Mouse (Mus musculus): ENCODE data around the gene Vmn1r68.
A peak's percentile ranks its signal among the peaks of the same experiment; 100 is the strongest.

The Vmn1r68 gene

GRCm38 (mm10) chr7:10558385-10558784 is at the start of gene Vmn1r68:
Gene Vmn1r68 (minus strand): TSS chr7:10558485.
- DNase-seq: no peak

DNA sequence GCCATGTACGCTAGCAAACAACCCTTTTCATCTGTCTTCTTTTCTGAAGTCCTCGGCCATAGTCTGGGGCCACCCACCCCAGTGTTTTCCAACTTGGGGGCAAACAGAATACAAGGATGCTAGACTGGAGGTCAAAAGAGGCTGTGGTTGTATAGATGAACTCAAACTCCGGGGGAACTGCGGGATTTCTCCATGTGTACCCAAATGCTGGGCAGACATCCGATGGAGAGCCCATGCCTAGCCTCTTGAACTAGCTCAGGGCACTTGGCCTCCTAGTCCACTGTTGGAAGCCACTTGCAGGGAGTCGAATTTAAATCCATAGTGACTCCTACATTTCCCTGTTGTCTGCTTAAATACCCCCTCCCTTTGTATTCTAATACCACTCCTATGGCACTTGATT is 62.7 kb downstream of the Vmn1r68 start:
- no peak for DNase-seq

- DNase-seq: peak; percentile 54
Measured at GRCm38 (mm10) chr7:10494786-10495521, 63.3 kb downstream of the Vmn1r68 start, which contains the start of gene Zik1. Gene Zik1 (minus strand): TSS chr7:10495394.

GRCm38 (mm10) chr7:10480588-10481233 is 77.6 kb downstream of the Vmn1r68 start:
- DNase-seq: no peak

DNA sequence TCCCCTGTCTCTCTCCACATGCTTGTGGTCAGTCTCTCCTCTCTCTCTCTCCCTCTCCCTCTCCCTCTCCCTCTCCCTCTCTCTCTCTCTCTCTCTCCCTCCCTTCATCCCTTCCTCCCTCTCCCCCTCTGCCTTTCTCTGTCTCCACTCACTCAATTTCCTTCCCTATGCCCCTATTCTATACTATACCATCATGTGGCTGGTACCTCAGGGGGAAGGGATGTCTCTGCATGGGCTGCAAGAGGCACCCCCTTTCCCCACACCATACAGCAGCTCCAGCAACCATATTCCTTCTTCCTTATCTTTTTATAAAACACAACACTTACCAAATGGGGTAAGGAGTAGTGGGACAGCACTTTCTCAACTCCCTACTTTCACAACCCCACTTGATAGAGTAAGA is 78.5 kb downstream of the Vmn1r68 start:
- no peak for DNase-seq

DNA sequence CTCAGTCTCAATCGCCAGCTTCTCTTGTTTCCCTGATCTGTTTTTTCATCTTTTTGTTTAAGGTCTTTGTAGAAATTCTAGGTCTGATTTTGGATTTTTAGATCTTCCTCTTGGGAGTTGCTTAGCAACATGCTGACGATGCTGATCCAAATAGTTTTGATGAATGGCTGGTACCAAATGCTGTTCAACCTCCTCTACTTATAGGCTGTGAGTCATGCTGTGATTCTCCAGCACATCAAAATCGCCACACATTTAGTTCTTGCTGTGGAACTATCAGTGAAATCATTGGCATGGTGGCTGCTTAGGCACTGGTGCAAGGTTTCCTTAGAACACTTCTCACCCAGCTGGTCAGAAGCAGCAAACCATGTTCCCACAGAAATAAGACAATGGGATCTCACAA is 100.1 kb downstream of the Vmn1r68 start:
- DNase-seq: no peak
